Mouse (Mus musculus) liver, embryonic 12.5 days (tissue): ENCODE results near the gene Gm47841. TPM values are rescaled to one million over a fixed set of nuclear protein-coding genes. Genes with fewer than 3 reads are reported as not detected.

Source experiments
- ATAC-seq: fragments of 200-750 bp; cut with Nextera tagmentation; 2 replicates; pipeline ENCODE4 v1.8.0; 2017; ENCODE audit warnings: moderate number of reproducible peaks, mild to moderate bottlenecking, moderate library complexity
- H3K27ac ChIP-seq: fragments of 300-500 bp; sonication (generic); 2 replicates; pipeline ENCODE4 v1.5.1; 2016; ENCODE audit warnings: mild to moderate bottlenecking
- H3K27me3 ChIP-seq: fragments of 300-500 bp; sonication (generic); replicated peaks from 2 replicates; pipeline ENCODE4 v1.6.1; 2016; ENCODE audit warnings: mild to moderate bottlenecking, moderate library complexity
- H3K36me3 ChIP-seq: fragments of 300-500 bp; sonication (generic); 2 replicates; pipeline ENCODE4 v1.6.1; 2016; ENCODE audit warnings: mild to moderate bottlenecking, moderate library complexity
- H3K4me1 ChIP-seq: fragments of 300-500 bp; sonication (generic); 2 replicates; pipeline ENCODE4 v1.6.1; 2016
- H3K4me2 ChIP-seq: fragments of 300-500 bp; sonication (generic); 2 replicates; pipeline ENCODE4 v1.6.1; 2016; ENCODE audit warnings: mild to moderate bottlenecking, moderate library complexity
- H3K4me3 ChIP-seq: fragments of 300-500 bp; sonication (generic); 2 replicates; pipeline ENCODE4 v1.5.1; 2016; ENCODE audit warnings: mild to moderate bottlenecking, moderate library complexity
- H3K9ac ChIP-seq: fragments of 300-500 bp; sonication (generic); 2 replicates; pipeline ENCODE4 v1.6.1; 2016; ENCODE audit warnings: mild to moderate bottlenecking, moderate library complexity
- H3K9me3 ChIP-seq: fragments of 300-500 bp; sonication (generic); replicated peaks from 2 replicates; pipeline ENCODE4 v1.6.1; 2016; ENCODE audit warnings: mild to moderate bottlenecking, moderate library complexity
- WGBS: fragments of 180-500 bp; shearing (Covaris S2); methylation state at CpG from one replicate; pipeline ENCODE4 v1.1.7; 2016; ENCODE audit not compliant: insufficient replicate concordance; 5-methylcytosine and 5-hydroxymethylcytosine counted together
- polyA plus RNA-seq: library from polyadenylated mRNA; unstranded; fragments of >200 nt; fragmentation: Nextera tagmentation; extraction: Ambion mirVana; gene quantifications from 2 replicates; pipeline ENCODE4 v1.2.1, GENCODE M21; 2016

The Gm47841 gene
- polyA plus RNA-seq, 1 experiment from 2014 or later: not detected

DNA sequence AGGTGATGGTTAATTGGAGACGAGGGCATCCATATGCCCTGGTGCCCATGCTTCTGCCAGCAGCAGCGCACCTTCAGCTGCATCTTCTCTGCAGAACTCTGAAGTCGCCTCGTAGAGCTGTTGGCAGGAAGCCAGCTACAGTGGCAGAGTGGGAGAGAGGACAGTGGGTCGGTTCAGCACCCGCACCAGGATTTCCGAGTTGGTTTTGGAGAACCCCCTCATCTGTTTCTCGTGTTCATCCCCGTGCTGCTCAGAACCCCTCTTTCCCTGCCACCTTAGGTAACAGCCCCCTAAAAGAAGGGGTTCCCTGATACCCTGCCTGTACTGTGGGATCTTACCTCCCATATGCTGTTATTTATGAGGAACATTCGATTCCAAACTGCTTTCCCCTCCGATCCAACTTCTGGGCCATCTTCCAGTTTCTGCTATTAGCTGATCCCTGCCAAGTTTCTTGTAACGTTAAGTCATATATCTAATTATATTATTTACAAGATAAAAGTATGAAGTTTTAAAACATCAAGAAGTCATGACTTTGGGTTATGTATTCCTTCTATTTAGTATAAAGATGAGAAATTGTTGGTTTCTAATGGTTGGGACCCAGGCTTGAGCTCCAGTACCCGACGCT, 38.7 kb downstream of the Gm47841 start:
- Histone ChIP-seq H3K27me3 (peaks cover 40% of the 10 kb centered on the region), H3K36me3 (no peaks in the 10 kb centered on the region), H3K9ac (no peak overlapping the region), H3K9me3 (no peaks in the 10 kb centered on the region), H3K27ac (no peak overlapping the region), H3K4me3 (no peak overlapping the region), H3K4me1 (no peaks in the 10 kb centered on the region), H3K4me2 (no peak overlapping the region)
- 73% methylated on average over 14 of the region's 14 CpGs for WGBS
- no peak for ATAC-seq

GRCm38 (mm10) chr15:101007236-101007635, 40.0 kb downstream of the Gm47841 start:
- no peak for ATAC-seq
- H3K9me3 ChIP-seq: no peaks in the 10 kb centered on the region
- H3K27me3 ChIP-seq: peaks cover 52% of the 10 kb centered on the region
- WGBS: 53% methylated on average over 7 of the region's 7 CpGs
- H3K36me3 ChIP-seq: no peaks in the 10 kb centered on the region
- H3K9ac ChIP-seq: no peak overlapping the region
- peak overlapping the region; percentile 53; the same call in 1 of the 2 replicates for H3K4me2 ChIP-seq
- H3K4me1 ChIP-seq: no peaks in the 10 kb centered on the region
- H3K27ac ChIP-seq: no peak overlapping the region
- no peak overlapping the region for H3K4me3 ChIP-seq

GRCm38 (mm10) chr15:101006251-101007040, 40.8 kb downstream of the Gm47841 start:
- Histone ChIP-seq H3K9me3 (no peaks in the 10 kb centered on the region), H3K4me3 (peak overlapping the region; percentile 42), H3K27me3 (peaks cover 56% of the 10 kb centered on the region), H3K36me3 (no peaks in the 10 kb centered on the region), H3K27ac (no peak overlapping the region), H3K9ac (no peak overlapping the region), H3K4me1 (no peaks in the 10 kb centered on the region), H3K4me2 (peak overlapping the region; percentile 53)
- WGBS: 11% methylated on average over 14 of the region's 15 CpGs
- ATAC-seq: no peak; the same call in 1 of the 2 replicates

- H3K4me3 ChIP-seq: no peak overlapping the region
- WGBS: 65% methylated on average over 8 of the region's 8 CpGs
- H3K9me3 ChIP-seq: no peaks in the 10 kb centered on the region
- no peak overlapping the region for H3K4me2 ChIP-seq
- no peak for ATAC-seq
- peaks cover 56% of the 10 kb centered on the region for H3K27me3 ChIP-seq
- H3K36me3 ChIP-seq: no peaks in the 10 kb centered on the region
- H3K9ac ChIP-seq: no peak overlapping the region
- H3K4me1 ChIP-seq: no peaks in the 10 kb centered on the region
- no peak overlapping the region for H3K27ac ChIP-seq
These were observed 41.5 kb downstream of the Gm47841 start for GRCm38 (mm10) chr15:101005717-101006116.

- Histone ChIP-seq H3K4me3 (no peak overlapping the region), H3K36me3 (no peaks in the 10 kb centered on the region), H3K4me2 (no peak overlapping the region), H3K27me3 (peaks cover 60% of the 10 kb centered on the region), H3K27ac (no peak overlapping the region), H3K9ac (no peak overlapping the region), H3K4me1 (no peaks in the 10 kb centered on the region), H3K9me3 (no peaks in the 10 kb centered on the region)
- 60% methylated on average over 3 of the region's 3 CpGs for WGBS
- ATAC-seq: no peak
These were observed 42.7 kb downstream of the Gm47841 start for GRCm38 (mm10) chr15:101004538-101004937.

DNA sequence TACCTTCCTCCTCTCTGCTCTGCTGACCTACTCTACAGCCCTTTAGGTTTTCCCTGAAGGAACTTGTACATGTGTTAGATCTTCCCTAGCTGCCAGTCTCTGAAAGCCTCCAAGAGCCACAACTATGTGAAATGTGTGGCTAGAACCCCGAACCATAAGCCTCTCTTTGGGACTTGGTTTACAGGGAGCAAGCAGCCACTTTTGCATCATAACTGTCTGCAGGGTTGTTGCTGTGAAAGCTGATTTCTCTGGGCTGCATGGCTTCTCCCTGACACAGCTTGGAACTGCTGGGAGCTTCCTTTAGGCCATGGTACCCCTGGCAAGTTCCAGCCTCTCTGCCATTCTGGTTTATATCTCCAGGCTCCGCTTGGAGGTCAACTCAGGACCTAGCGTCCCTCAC, 44.7 kb downstream of the Gm47841 start:
- Histone ChIP-seq H3K27ac (no peak overlapping the region), H3K36me3 (no peaks in the 10 kb centered on the region), H3K9ac (no peak overlapping the region), H3K4me3 (no peak overlapping the region), H3K4me2 (no peak overlapping the region), H3K4me1 (no peaks in the 10 kb centered on the region), H3K27me3 (peaks cover 54% of the 10 kb centered on the region), H3K9me3 (no peaks in the 10 kb centered on the region)
- ATAC-seq: no peak
- WGBS: 70% methylated on average over 3 of the region's 3 CpGs

DNA sequence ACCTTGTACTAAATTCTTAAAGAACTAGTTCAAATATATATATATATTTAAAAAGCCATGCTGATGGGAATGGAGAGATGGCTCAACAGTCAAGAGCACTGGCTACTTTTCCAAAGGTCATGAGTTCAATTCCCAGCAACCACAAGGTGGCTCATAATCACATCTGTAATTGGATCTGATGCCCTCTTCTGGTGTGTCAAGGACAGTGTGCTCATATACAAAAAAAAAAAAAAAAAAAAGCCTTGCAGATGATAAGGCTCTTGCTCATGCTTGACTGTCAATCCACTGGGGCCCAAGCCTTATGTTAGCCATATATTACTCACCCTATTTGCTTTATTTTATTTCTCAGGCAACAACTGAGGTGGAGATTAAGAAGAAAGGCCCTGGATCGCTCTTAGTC, 45.5 kb downstream of the Gm47841 start:
- no peak for ATAC-seq
- no peak overlapping the region for H3K27ac ChIP-seq
- WGBS: 78% methylated on average over 1 of the region's 1 CpGs
- H3K27me3 ChIP-seq: peaks cover 53% of the 10 kb centered on the region
- H3K4me3 ChIP-seq: no peak overlapping the region
- H3K4me1 ChIP-seq: no peaks in the 10 kb centered on the region
- H3K4me2 ChIP-seq: no peak overlapping the region
- H3K9ac ChIP-seq: no peak overlapping the region
- no peaks in the 10 kb centered on the region for H3K36me3 ChIP-seq
- no peaks in the 10 kb centered on the region for H3K9me3 ChIP-seq

DNA sequence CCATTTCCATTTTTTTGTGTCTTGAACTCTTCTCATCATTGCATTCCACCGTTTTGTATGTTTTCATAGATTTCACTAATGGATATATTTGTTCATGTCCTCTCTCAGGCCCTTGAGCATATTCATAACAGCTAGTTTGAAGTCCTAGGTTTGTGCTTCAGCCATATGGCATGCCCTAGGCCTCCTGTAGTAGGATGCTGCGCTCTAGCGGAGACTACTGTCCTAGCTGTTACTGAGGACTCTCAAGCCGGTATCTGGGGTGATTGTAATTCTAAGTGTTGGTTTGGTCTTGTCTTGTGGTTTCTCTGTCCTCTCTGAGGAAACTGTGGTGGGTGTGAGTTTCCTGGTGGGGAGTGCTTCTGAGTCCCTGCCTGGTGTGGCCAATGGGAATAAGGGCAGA, 50.1 kb downstream of the Gm47841 start:
- no peak overlapping the region for H3K4me2 ChIP-seq
- H3K36me3 ChIP-seq: no peaks in the 10 kb centered on the region
- no peak overlapping the region for H3K9ac ChIP-seq
- no peak overlapping the region for H3K27ac ChIP-seq
- H3K9me3 ChIP-seq: no peaks in the 10 kb centered on the region
- H3K4me3 ChIP-seq: no peak overlapping the region
- WGBS: 10% methylated on average over 4 of the region's 4 CpGs
- no peak for ATAC-seq
- peaks cover 24% of the 10 kb centered on the region; the same call in 1 of the 2 replicates for H3K27me3 ChIP-seq
- no peaks in the 10 kb centered on the region for H3K4me1 ChIP-seq

Other genes with a start within 250 kb of the Gm47841 start
- gene Scn8a, start 177.5 kb downstream of the Gm47841 start, polyA plus RNA-seq: 0.54 and 0.88 TPM in 2 replicates
- 0.17 and 0.25 TPM in 2 replicates for gene Fignl2, start 31.2 kb upstream of the Gm47841 start, polyA plus RNA-seq
- gene Ankrd33, start 68.4 kb upstream of the Gm47841 start, polyA plus RNA-seq: not detected in 2 replicates
- 1.8 TPM in 2 replicates for gene Acvrl1, start 81.1 kb upstream of the Gm47841 start, polyA plus RNA-seq
- 1.9 and 2.2 TPM in 2 replicates for gene Acvr1b, start 126.7 kb upstream of the Gm47841 start, polyA plus RNA-seq
- 0.81 and 1.3 TPM in 2 replicates for gene Grasp, start 176.8 kb upstream of the Gm47841 start, polyA plus RNA-seq
- gene Nr4a1, start 206.9 kb upstream of the Gm47841 start, polyA plus RNA-seq: 0.83 and 1.0 TPM in 2 replicates
- 31.5 and 31.7 TPM in 2 replicates for gene Atg101, start 236.9 kb upstream of the Gm47841 start, polyA plus RNA-seq
- gene 6030408B16Rik, start 245.8 kb upstream of the Gm47841 start, polyA plus RNA-seq: 0.17 and 0.19 TPM in 2 replicates